Mouse (Mus musculus): ENCODE measurements around the gene Ctsl. TPM values are rescaled to one million over a fixed set of nuclear protein-coding genes. Genes with fewer than 3 reads are reported as not detected.

The Ctsl gene
- polyA plus RNA-seq, 1 experiment from 2014 or later = 288 TPM

- no peak for ATAC-seq (ENCODE audit: insufficient number of reproducible peaks, insufficient read depth, low FRiP score, low read depth)
- no peaks in the 10 kb centered on the region for H3K36me3 ChIP-seq (ENCODE audit: control insufficient read depth, insufficient read depth, low read length)
- 7% methylated on average over 7 of the region's 7 CpGs for WGBS
- no peak overlapping the region for H3K4me3 ChIP-seq (ENCODE audit: control insufficient read depth in 1 of 2, insufficient read depth in 1 of 2, low read depth in 1 of 2, low read length in 2 of 2)
- H3K4me2 ChIP-seq (ENCODE audit: low read length) = peak overlapping the region; percentile 9; the same call in 1 of the 2 replicates
- H3K27me3 ChIP-seq (ENCODE audit: control insufficient read depth, insufficient read depth, low read length) = no peaks in the 10 kb centered on the region
- H3K9me3 ChIP-seq (ENCODE audit: control insufficient read depth, low read length) = no peaks in the 10 kb centered on the region
- no peak overlapping the region for H3K27ac ChIP-seq (replicated peaks in 1 of 2; ENCODE audit: control insufficient read depth in 1 of 2, insufficient read depth in 1 of 2, low read depth in 2 of 2, low read length in 2 of 2)
- peaks cover 3 to 7% of the 10 kb centered on the region in 2 experiments; a peak in 2 of 4 replicates for H3K4me1 ChIP-seq (ENCODE audit: control insufficient read depth in 2 of 2, insufficient read depth in 2 of 2, low read length in 2 of 2)
- H3K9ac ChIP-seq (ENCODE audit: low read length) = 0 out of 2 replicates have a peak overlapping the region, but pooled peaks have one; percentile 2
Observed at GRCm38 (mm10) chr13:64375160-64375559, 4.5 kb upstream of the Ctsl start.

- H3K4me1 ChIP-seq (ENCODE audit: control insufficient read depth in 2 of 2, insufficient read depth in 2 of 2, low read length in 2 of 2) = peaks cover 4 to 14% of the 10 kb centered on the region in 2 experiments; a peak in 3 of 4 replicates
- ATAC-seq (ENCODE audit: insufficient number of reproducible peaks, insufficient read depth, low FRiP score, low read depth) = no peak
- H3K36me3 ChIP-seq (ENCODE audit: control insufficient read depth, insufficient read depth, low read length) = peaks cover 2% of the 10 kb centered on the region; the same call in 1 of the 2 replicates
- H3K9me3 ChIP-seq (ENCODE audit: control insufficient read depth, low read length) = no peaks in the 10 kb centered on the region
- 8% methylated on average over 1 of the region's 1 CpGs for WGBS
- H3K9ac ChIP-seq (ENCODE audit: low read length) = no peak overlapping the region
- H3K4me2 ChIP-seq (ENCODE audit: low read length) = no peak overlapping the region
- no peak overlapping the region for H3K4me3 ChIP-seq (ENCODE audit: control insufficient read depth in 1 of 2, insufficient read depth in 1 of 2, low read depth in 1 of 2, low read length in 2 of 2)
- H3K27me3 ChIP-seq (ENCODE audit: control insufficient read depth, insufficient read depth, low read length) = no peaks in the 10 kb centered on the region
- H3K27ac ChIP-seq (replicated peaks in 1 of 2; ENCODE audit: control insufficient read depth in 1 of 2, insufficient read depth in 1 of 2, low read depth in 2 of 2, low read length in 2 of 2) = peak overlapping the region; percentile 5 to 31; a peak in 1 of 4 replicates
Observed at GRCm38 (mm10) chr13:64373695-64374094, 3.0 kb upstream of the Ctsl start.

- H3K4me3 ChIP-seq (ENCODE audit: control insufficient read depth in 1 of 2, insufficient read depth in 1 of 2, low read depth in 1 of 2, low read length in 2 of 2) = peak overlapping the region; percentile 87 to 89
- WGBS = 0% methylated on average over 29 of the region's 29 CpGs
- peak overlapping the region; percentile 92 for H3K9ac ChIP-seq (ENCODE audit: low read length)
- peaks cover 5 to 16% of the 10 kb centered on the region in 2 experiments; a peak in 3 of 4 replicates for H3K4me1 ChIP-seq (ENCODE audit: control insufficient read depth in 2 of 2, insufficient read depth in 2 of 2, low read length in 2 of 2)
- no peaks in the 10 kb centered on the region for H3K9me3 ChIP-seq (ENCODE audit: control insufficient read depth, low read length)
- H3K36me3 ChIP-seq (ENCODE audit: control insufficient read depth, insufficient read depth, low read length) = peaks cover 41% of the 10 kb centered on the region
- H3K4me2 ChIP-seq (ENCODE audit: low read length) = peak overlapping the region; percentile 70
- H3K27ac ChIP-seq (replicated peaks in 1 of 2; ENCODE audit: control insufficient read depth in 1 of 2, insufficient read depth in 1 of 2, low read depth in 2 of 2, low read length in 2 of 2) = peak overlapping the region; percentile 35 to 75
- peak; percentile 75 for ATAC-seq (ENCODE audit: insufficient number of reproducible peaks, insufficient read depth, low FRiP score, low read depth)
- no peaks in the 10 kb centered on the region for H3K27me3 ChIP-seq (ENCODE audit: control insufficient read depth, insufficient read depth, low read length)
Observed at GRCm38 (mm10) chr13:64369805-64370172, 901 bp downstream of the Ctsl start.

- H3K9ac ChIP-seq (ENCODE audit: low read length) = peak overlapping the region; percentile 92; the same call in 1 of the 2 replicates
- 86% methylated on average over 1 of the region's 1 CpGs for WGBS
- peak overlapping the region; percentile 70 for H3K4me2 ChIP-seq (ENCODE audit: low read length)
Observed at GRCm38 (mm10) chr13:64368596-64368995, 2.1 kb downstream of the Ctsl start.

GRCm38 (mm10) chr13:64367615-64368014 lies 3.1 kb downstream of the Ctsl start:
- no peak for ATAC-seq (ENCODE audit: insufficient number of reproducible peaks, insufficient read depth, low FRiP score, low read depth)
- Histone ChIP-seq H3K4me2 (ENCODE audit: low read length) (no peak overlapping the region), H3K27ac (replicated peaks in 1 of 2; ENCODE audit: control insufficient read depth in 1 of 2, insufficient read depth in 1 of 2, low read depth in 2 of 2, low read length in 2 of 2) (no peak overlapping the region), H3K4me1 (ENCODE audit: control insufficient read depth in 2 of 2, insufficient read depth in 2 of 2, low read length in 2 of 2) (peaks cover 3 to 14% of the 10 kb centered on the region in 2 experiments; a peak in 3 of 4 replicates), H3K4me3 (ENCODE audit: control insufficient read depth in 1 of 2, insufficient read depth in 1 of 2, low read depth in 1 of 2, low read length in 2 of 2) (no peak overlapping the region), H3K9me3 (ENCODE audit: control insufficient read depth, low read length) (no peaks in the 10 kb centered on the region), H3K27me3 (ENCODE audit: control insufficient read depth, insufficient read depth, low read length) (no peaks in the 10 kb centered on the region), H3K36me3 (ENCODE audit: control insufficient read depth, insufficient read depth, low read length) (peaks cover 62% of the 10 kb centered on the region), H3K9ac (ENCODE audit: low read length) (no peak overlapping the region)
- WGBS = 84% methylated on average over 5 of the region's 5 CpGs

More at GRCm38 (mm10) chr13:64368596-64368995, 2.1 kb downstream of the Ctsl start:
- Histone ChIP-seq H3K27me3 (ENCODE audit: control insufficient read depth, insufficient read depth, low read length) (no peaks in the 10 kb centered on the region), H3K4me3 (ENCODE audit: control insufficient read depth in 1 of 2, insufficient read depth in 1 of 2, low read depth in 1 of 2, low read length in 2 of 2) (peak overlapping the region; percentile 4 to 89; a peak in 3 of 4 replicates), H3K9me3 (ENCODE audit: control insufficient read depth, low read length) (no peaks in the 10 kb centered on the region), H3K27ac (replicated peaks in 1 of 2; ENCODE audit: control insufficient read depth in 1 of 2, insufficient read depth in 1 of 2, low read depth in 2 of 2, low read length in 2 of 2) (no peak overlapping the region), H3K36me3 (ENCODE audit: control insufficient read depth, insufficient read depth, low read length) (peaks cover 53% of the 10 kb centered on the region), H3K4me1 (ENCODE audit: control insufficient read depth in 2 of 2, insufficient read depth in 2 of 2, low read length in 2 of 2) (peaks cover 3 to 14% of the 10 kb centered on the region in 2 experiments; a peak in 3 of 4 replicates)
- ATAC-seq (ENCODE audit: insufficient number of reproducible peaks, insufficient read depth, low FRiP score, low read depth) = no peak

- Histone ChIP-seq H3K36me3 (ENCODE audit: control insufficient read depth, insufficient read depth, low read length) (peaks cover 69% of the 10 kb centered on the region), H3K4me2 (ENCODE audit: low read length) (no peak overlapping the region), H3K9me3 (ENCODE audit: control insufficient read depth, low read length) (no peaks in the 10 kb centered on the region), H3K4me3 (ENCODE audit: control insufficient read depth in 1 of 2, insufficient read depth in 1 of 2, low read depth in 1 of 2, low read length in 2 of 2) (no peak overlapping the region), H3K9ac (ENCODE audit: low read length) (no peak overlapping the region), H3K27ac (replicated peaks in 1 of 2; ENCODE audit: control insufficient read depth in 1 of 2, insufficient read depth in 1 of 2, low read depth in 2 of 2, low read length in 2 of 2) (no peak overlapping the region), H3K27me3 (ENCODE audit: control insufficient read depth, insufficient read depth, low read length) (no peaks in the 10 kb centered on the region), H3K4me1 (ENCODE audit: control insufficient read depth in 2 of 2, insufficient read depth in 2 of 2, low read length in 2 of 2) (peaks cover 3 to 14% of the 10 kb centered on the region in 2 experiments; a peak in 3 of 4 replicates)
- ATAC-seq (ENCODE audit: insufficient number of reproducible peaks, insufficient read depth, low FRiP score, low read depth) = no peak
Observed at GRCm38 (mm10) chr13:64365326-64365725, 5.4 kb downstream of the Ctsl start.

GRCm38 (mm10) chr13:64364258-64364657 lies 6.4 kb downstream of the Ctsl start:
- no peaks in the 10 kb centered on the region for H3K27me3 ChIP-seq (ENCODE audit: control insufficient read depth, insufficient read depth, low read length)
- H3K9ac ChIP-seq (ENCODE audit: low read length) = no peak overlapping the region
- H3K4me3 ChIP-seq (ENCODE audit: control insufficient read depth in 1 of 2, insufficient read depth in 1 of 2, low read depth in 1 of 2, low read length in 2 of 2) = no peak overlapping the region
- 60% methylated on average over 2 of the region's 2 CpGs for WGBS
- peaks cover 69% of the 10 kb centered on the region for H3K36me3 ChIP-seq (ENCODE audit: control insufficient read depth, insufficient read depth, low read length)
- H3K4me1 ChIP-seq (ENCODE audit: control insufficient read depth in 2 of 2, insufficient read depth in 2 of 2, low read length in 2 of 2) = peaks cover 3 to 12% of the 10 kb centered on the region in 2 experiments; a peak in 3 of 4 replicates
- no peaks in the 10 kb centered on the region for H3K9me3 ChIP-seq (ENCODE audit: control insufficient read depth, low read length)
- H3K27ac ChIP-seq (replicated peaks in 1 of 2; ENCODE audit: control insufficient read depth in 1 of 2, insufficient read depth in 1 of 2, low read depth in 2 of 2, low read length in 2 of 2) = no peak overlapping the region
- ATAC-seq (ENCODE audit: insufficient number of reproducible peaks, insufficient read depth, low FRiP score, low read depth) = no peak
- H3K4me2 ChIP-seq (ENCODE audit: low read length) = no peak overlapping the region

- no peaks in the 10 kb centered on the region for H3K9me3 ChIP-seq (ENCODE audit: control insufficient read depth, low read length)
- H3K36me3 ChIP-seq (ENCODE audit: control insufficient read depth, insufficient read depth, low read length) = peaks cover 52% of the 10 kb centered on the region
- no peak overlapping the region for H3K4me2 ChIP-seq (ENCODE audit: low read length)
- H3K27me3 ChIP-seq (ENCODE audit: control insufficient read depth, insufficient read depth, low read length) = no peaks in the 10 kb centered on the region
- no peak for ATAC-seq (ENCODE audit: insufficient number of reproducible peaks, insufficient read depth, low FRiP score, low read depth)
- H3K4me1 ChIP-seq (ENCODE audit: control insufficient read depth in 2 of 2, insufficient read depth in 2 of 2, low read length in 2 of 2) = peaks cover 0 to 3% of the 10 kb centered on the region in 2 experiments; a peak in 1 of 4 replicates
- no peak overlapping the region for H3K4me3 ChIP-seq (ENCODE audit: control insufficient read depth in 1 of 2, insufficient read depth in 1 of 2, low read depth in 1 of 2, low read length in 2 of 2)
- H3K27ac ChIP-seq (replicated peaks in 1 of 2; ENCODE audit: control insufficient read depth in 1 of 2, insufficient read depth in 1 of 2, low read depth in 2 of 2, low read length in 2 of 2) = no peak overlapping the region
- WGBS = 85% methylated on average over 6 of the region's 6 CpGs
- no peak overlapping the region for H3K9ac ChIP-seq (ENCODE audit: low read length)
Observed at GRCm38 (mm10) chr13:64362139-64362538, 8.6 kb downstream of the Ctsl start.
